Mouse (Mus musculus): ENCODE measurements around the gene Ctnnd1. TPM values are rescaled to one million over a fixed set of nuclear protein-coding genes. Genes with fewer than 3 reads are reported as not detected.

Ctnnd1 gene
- polyA plus RNA-seq, 1 experiment from 2014 or later: 38.7 TPM

- DNase-seq (ENCODE audit: low spot score) (no peak), ATAC-seq (ENCODE audit: insufficient number of reproducible peaks, low FRiP score, low TSS enrichment, low read depth) (no peak)
- Histone ChIP-seq H3K9ac (ENCODE audit: low read length) (no peak overlapping the region), H3K27ac (replicated peaks; ENCODE audit: low read depth, low read length) (0 out of 2 replicates have a peak overlapping the region, but pooled peaks have one; percentile 12), H3K27me3 (ENCODE audit: control insufficient read depth, insufficient read depth, low read length) (no peaks in the 10 kb centered on the region), H3K36me3 (ENCODE audit: control insufficient read depth, insufficient read depth, low read length) (no peaks in the 10 kb centered on the region), H3K4me1 (ENCODE audit: control insufficient read depth, insufficient read depth, low read length) (peaks cover 16% of the 10 kb centered on the region), H3K9me3 (ENCODE audit: control insufficient read depth, low read length) (no peaks in the 10 kb centered on the region), H3K4me3 (ENCODE audit: low read depth, low read length) (no peak overlapping the region), H3K4me2 (ENCODE audit: low read depth, severe bottlenecking) (no peak overlapping the region)
- WGBS: 49% methylated on average over 6 of the region's 7 CpGs
Observed at GRCm38 (mm10) chr2:84637452-84638165, 13.0 kb downstream of the Ctnnd1 start.

- DNase-seq (ENCODE audit: low spot score) (peak; percentile 49), ATAC-seq (ENCODE audit: insufficient number of reproducible peaks, low FRiP score, low TSS enrichment, low read depth) (peak; percentile 20; the same call in 1 of the 2 replicates)
- H3K27me3 ChIP-seq (ENCODE audit: control insufficient read depth, insufficient read depth, low read length): no peaks in the 10 kb centered on the region
- peaks cover 16% of the 10 kb centered on the region for H3K4me1 ChIP-seq (ENCODE audit: control insufficient read depth, insufficient read depth, low read length)
- no peak overlapping the region for H3K9ac ChIP-seq (ENCODE audit: low read length)
- 26% methylated on average over 8 of the region's 8 CpGs for WGBS
- H3K27ac ChIP-seq (replicated peaks; ENCODE audit: low read depth, low read length): peak overlapping the region; percentile 85; the same call in 1 of the 2 replicates
- H3K9me3 ChIP-seq (ENCODE audit: control insufficient read depth, low read length): no peaks in the 10 kb centered on the region
- peak overlapping the region; percentile 31 for H3K4me2 ChIP-seq (ENCODE audit: low read depth, severe bottlenecking)
- no peaks in the 10 kb centered on the region for H3K36me3 ChIP-seq (ENCODE audit: control insufficient read depth, insufficient read depth, low read length)
- H3K4me3 ChIP-seq (ENCODE audit: low read depth, low read length): no peak overlapping the region
Observed at GRCm38 (mm10) chr2:84636231-84636741, 14.3 kb downstream of the Ctnnd1 start.

GRCm38 (mm10) chr2:84635611-84636010 lies 15.0 kb downstream of the Ctnnd1 start:
- H3K9ac ChIP-seq (ENCODE audit: low read length): no peak overlapping the region
- H3K4me1 ChIP-seq (ENCODE audit: control insufficient read depth, insufficient read depth, low read length): peaks cover 16% of the 10 kb centered on the region
- H3K9me3 ChIP-seq (ENCODE audit: control insufficient read depth, low read length): no peaks in the 10 kb centered on the region
- no peaks in the 10 kb centered on the region for H3K27me3 ChIP-seq (ENCODE audit: control insufficient read depth, insufficient read depth, low read length)
- DNase-seq (ENCODE audit: low spot score): peak; percentile 67
- ATAC-seq (ENCODE audit: insufficient number of reproducible peaks, low FRiP score, low TSS enrichment, low read depth): peak; percentile 87
- 0% methylated on average over 2 of the region's 2 CpGs for WGBS
- H3K36me3 ChIP-seq (ENCODE audit: control insufficient read depth, insufficient read depth, low read length): no peaks in the 10 kb centered on the region
- H3K4me3 ChIP-seq (ENCODE audit: low read depth, low read length): no peak overlapping the region
- peak overlapping the region; percentile 31; the same call in 1 of the 2 replicates for H3K4me2 ChIP-seq (ENCODE audit: low read depth, severe bottlenecking)
- peak overlapping the region; percentile 85 for H3K27ac ChIP-seq (replicated peaks; ENCODE audit: low read depth, low read length)

GRCm38 (mm10) chr2:84634934-84635482 lies 15.6 kb downstream of the Ctnnd1 start:
- Histone ChIP-seq H3K4me1 (ENCODE audit: control insufficient read depth, insufficient read depth, low read length) (peaks cover 16% of the 10 kb centered on the region), H3K4me2 (ENCODE audit: low read depth, severe bottlenecking) (no peak overlapping the region), H3K27me3 (ENCODE audit: control insufficient read depth, insufficient read depth, low read length) (no peaks in the 10 kb centered on the region), H3K36me3 (ENCODE audit: control insufficient read depth, insufficient read depth, low read length) (no peaks in the 10 kb centered on the region), H3K9me3 (ENCODE audit: control insufficient read depth, low read length) (no peaks in the 10 kb centered on the region), H3K9ac (ENCODE audit: low read length) (no peak overlapping the region), H3K4me3 (ENCODE audit: low read depth, low read length) (no peak overlapping the region), H3K27ac (replicated peaks; ENCODE audit: low read depth, low read length) (peak overlapping the region; percentile 85)
- no peak for DNase-seq (ENCODE audit: low spot score)
- 33% methylated on average over 4 of the region's 4 CpGs for WGBS
- ATAC-seq (ENCODE audit: insufficient number of reproducible peaks, low FRiP score, low TSS enrichment, low read depth): no peak

GRCm38 (mm10) chr2:84634006-84634405 lies 16.6 kb downstream of the Ctnnd1 start:
- Histone ChIP-seq H3K27me3 (ENCODE audit: control insufficient read depth, insufficient read depth, low read length) (no peaks in the 10 kb centered on the region), H3K36me3 (ENCODE audit: control insufficient read depth, insufficient read depth, low read length) (no peaks in the 10 kb centered on the region), H3K9me3 (ENCODE audit: control insufficient read depth, low read length) (no peaks in the 10 kb centered on the region), H3K4me1 (ENCODE audit: control insufficient read depth, insufficient read depth, low read length) (peaks cover 16% of the 10 kb centered on the region), H3K4me2 (ENCODE audit: low read depth, severe bottlenecking) (no peak overlapping the region), H3K27ac (replicated peaks; ENCODE audit: low read depth, low read length) (no peak overlapping the region), H3K4me3 (ENCODE audit: low read depth, low read length) (no peak overlapping the region), H3K9ac (ENCODE audit: low read length) (no peak overlapping the region)
- 82% methylated on average over 4 of the region's 4 CpGs for WGBS
- ATAC-seq (ENCODE audit: insufficient number of reproducible peaks, low FRiP score, low TSS enrichment, low read depth): no peak
- no peak for DNase-seq (ENCODE audit: low spot score)

GRCm38 (mm10) chr2:84632999-84633398 lies 17.6 kb downstream of the Ctnnd1 start:
- H3K4me2 ChIP-seq (ENCODE audit: low read depth, severe bottlenecking): no peak overlapping the region
- H3K27me3 ChIP-seq (ENCODE audit: control insufficient read depth, insufficient read depth, low read length): no peaks in the 10 kb centered on the region
- no peak overlapping the region for H3K9ac ChIP-seq (ENCODE audit: low read length)
- no peaks in the 10 kb centered on the region for H3K36me3 ChIP-seq (ENCODE audit: control insufficient read depth, insufficient read depth, low read length)
- ATAC-seq (ENCODE audit: insufficient number of reproducible peaks, low FRiP score, low TSS enrichment, low read depth) (no peak), DNase-seq (ENCODE audit: low spot score) (no peak)
- H3K9me3 ChIP-seq (ENCODE audit: control insufficient read depth, low read length): no peaks in the 10 kb centered on the region
- peaks cover 16% of the 10 kb centered on the region for H3K4me1 ChIP-seq (ENCODE audit: control insufficient read depth, insufficient read depth, low read length)
- H3K4me3 ChIP-seq (ENCODE audit: low read depth, low read length): no peak overlapping the region
- H3K27ac ChIP-seq (replicated peaks; ENCODE audit: low read depth, low read length): no peak overlapping the region
- WGBS: 7% methylated on average over 3 of the region's 3 CpGs

GRCm38 (mm10) chr2:84632001-84632400 lies 18.6 kb downstream of the Ctnnd1 start:
- DNase-seq (ENCODE audit: low spot score) (no peak), ATAC-seq (ENCODE audit: insufficient number of reproducible peaks, low FRiP score, low TSS enrichment, low read depth) (no peak)
- Histone ChIP-seq H3K9me3 (ENCODE audit: control insufficient read depth, low read length) (no peaks in the 10 kb centered on the region), H3K4me3 (ENCODE audit: low read depth, low read length) (no peak overlapping the region), H3K36me3 (ENCODE audit: control insufficient read depth, insufficient read depth, low read length) (no peaks in the 10 kb centered on the region), H3K4me2 (ENCODE audit: low read depth, severe bottlenecking) (no peak overlapping the region), H3K27ac (replicated peaks; ENCODE audit: low read depth, low read length) (no peak overlapping the region), H3K9ac (ENCODE audit: low read length) (no peak overlapping the region), H3K27me3 (ENCODE audit: control insufficient read depth, insufficient read depth, low read length) (no peaks in the 10 kb centered on the region), H3K4me1 (ENCODE audit: control insufficient read depth, insufficient read depth, low read length) (peaks cover 10% of the 10 kb centered on the region)
- WGBS: 84% methylated on average over 1 of the region's 1 CpGs

GRCm38 (mm10) chr2:84627036-84627435 lies 23.5 kb downstream of the Ctnnd1 start:
- no peak overlapping the region for H3K4me3 ChIP-seq (ENCODE audit: low read depth, low read length)
- DNase-seq (ENCODE audit: low spot score) (no peak), ATAC-seq (ENCODE audit: insufficient number of reproducible peaks, low FRiP score, low TSS enrichment, low read depth) (no peak)
- no peak overlapping the region for H3K9ac ChIP-seq (ENCODE audit: low read length)
- H3K4me2 ChIP-seq (ENCODE audit: low read depth, severe bottlenecking): no peak overlapping the region
- no peaks in the 10 kb centered on the region for H3K4me1 ChIP-seq (ENCODE audit: control insufficient read depth, insufficient read depth, low read length)
- H3K36me3 ChIP-seq (ENCODE audit: control insufficient read depth, insufficient read depth, low read length): no peaks in the 10 kb centered on the region; the same call in none of the 2 replicates
- no peaks in the 10 kb centered on the region for H3K27me3 ChIP-seq (ENCODE audit: control insufficient read depth, insufficient read depth, low read length)
- H3K9me3 ChIP-seq (ENCODE audit: control insufficient read depth, low read length): no peaks in the 10 kb centered on the region
- 20% methylated on average over 3 of the region's 3 CpGs for WGBS
- no peak overlapping the region for H3K27ac ChIP-seq (replicated peaks; ENCODE audit: low read depth, low read length)
